Mouse (Mus musculus) brain, embryonic 18.5 days (tissue): ENCODE data around the gene Bcl2l11.

Experiments
- DNase-seq: peaks from one replicate; pipeline ENCODE4 v3.0.0-alpha.2; 2012; ENCODE audit warnings: low read depth, low spot score

Bcl2l11 gene

DNA sequence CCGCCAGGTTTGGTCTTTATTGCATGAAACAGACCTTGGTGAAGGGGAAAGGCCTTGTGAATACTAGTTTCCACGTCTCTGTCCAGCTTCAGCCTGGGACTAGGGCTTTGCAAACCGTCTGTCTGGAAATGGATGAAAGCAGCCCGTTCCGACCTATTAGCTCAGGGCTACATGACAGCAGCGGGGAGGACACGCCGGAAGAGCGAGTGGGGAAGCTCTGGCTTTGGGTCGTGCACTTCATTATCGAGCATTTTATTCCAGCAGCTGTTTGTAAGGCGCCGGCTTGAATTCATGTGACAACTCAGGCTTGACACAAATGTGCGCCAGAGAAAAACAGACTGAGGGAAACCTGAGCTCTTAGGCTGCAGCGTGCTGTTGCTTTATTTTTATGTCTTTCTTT is 13.9 kb downstream of the Bcl2l11 start:
- no peak for DNase-seq

DNA sequence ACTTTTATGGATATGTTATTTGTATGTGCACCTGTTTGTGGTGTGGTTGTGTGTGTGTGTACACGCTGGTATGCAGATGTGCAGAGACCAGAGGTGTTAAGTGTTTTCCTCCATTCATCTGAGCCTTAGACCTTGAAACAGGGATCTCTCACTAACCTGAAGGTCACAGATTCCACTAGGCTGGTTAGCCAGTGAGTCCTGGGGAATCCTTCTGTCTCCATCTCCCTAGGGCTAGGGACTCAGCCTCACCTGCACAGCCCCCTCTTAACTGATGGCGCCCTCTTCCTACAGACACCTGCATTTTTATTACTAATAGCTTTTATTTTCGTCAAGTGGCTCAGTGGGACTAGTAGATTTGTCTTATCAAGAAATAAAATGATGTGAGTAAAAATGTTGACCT is 14.3 kb downstream of the Bcl2l11 start:
- no peak for DNase-seq

DNA sequence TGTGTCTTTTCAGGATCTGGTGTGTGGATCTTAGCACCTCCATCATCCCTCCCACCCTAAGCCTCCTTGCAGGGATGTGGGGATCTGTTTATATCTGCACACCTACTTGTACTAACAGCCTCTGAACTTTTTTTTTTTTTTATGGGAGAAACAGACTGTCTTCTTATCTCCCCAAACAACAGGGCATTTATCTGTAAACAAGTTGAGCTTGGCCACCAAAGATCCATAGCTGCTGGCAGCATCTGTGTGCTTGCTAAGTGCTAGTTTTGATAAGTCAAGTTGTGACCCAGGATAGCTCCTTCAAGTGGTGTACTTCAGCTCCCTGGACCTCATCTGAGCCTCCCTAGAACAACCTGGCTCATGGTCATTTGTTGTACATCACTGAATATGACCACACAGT is 18.2 kb downstream of the Bcl2l11 start:
- DNase-seq: no peak

DNA sequence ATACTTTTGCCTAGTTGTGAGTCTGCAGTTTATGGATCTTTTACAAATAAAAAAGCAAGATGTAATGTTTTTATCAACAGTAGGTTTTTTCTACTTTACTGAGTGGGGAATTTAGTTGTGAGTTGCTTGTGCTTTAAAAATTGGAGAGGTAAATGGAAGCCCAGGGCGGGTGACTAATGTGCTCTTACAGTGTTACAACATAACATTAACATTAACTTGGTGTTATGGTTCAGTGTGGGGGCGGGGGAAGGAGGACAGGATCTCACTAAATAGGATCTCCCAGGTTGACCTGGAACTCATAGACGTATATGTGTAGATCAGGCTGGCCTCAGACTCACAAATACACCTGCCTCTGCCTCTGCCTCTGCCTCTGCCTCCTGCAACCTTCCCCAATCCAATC is 19.6 kb downstream of the Bcl2l11 start:
- DNase-seq: no peak

DNA sequence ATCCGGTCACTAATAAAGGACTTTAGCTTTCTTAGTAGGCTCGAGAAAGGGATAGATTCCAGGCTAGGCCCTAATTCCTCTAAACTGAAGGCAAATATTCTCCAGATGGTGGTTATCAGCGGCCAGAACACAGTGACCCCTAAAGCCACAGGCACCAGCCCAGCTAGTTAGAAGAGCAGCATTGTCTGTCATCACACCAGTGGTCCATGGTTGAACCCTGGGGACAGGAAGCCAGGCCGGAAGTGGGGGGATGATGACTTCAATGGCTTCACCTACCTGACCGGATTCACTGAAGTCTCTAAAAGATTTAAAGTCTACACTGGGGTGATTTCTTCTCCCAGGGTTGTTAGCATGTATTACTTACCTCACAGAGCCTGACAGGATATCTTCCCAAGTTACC is 23.8 kb downstream of the Bcl2l11 start:
- DNase-seq: no peak

DNA sequence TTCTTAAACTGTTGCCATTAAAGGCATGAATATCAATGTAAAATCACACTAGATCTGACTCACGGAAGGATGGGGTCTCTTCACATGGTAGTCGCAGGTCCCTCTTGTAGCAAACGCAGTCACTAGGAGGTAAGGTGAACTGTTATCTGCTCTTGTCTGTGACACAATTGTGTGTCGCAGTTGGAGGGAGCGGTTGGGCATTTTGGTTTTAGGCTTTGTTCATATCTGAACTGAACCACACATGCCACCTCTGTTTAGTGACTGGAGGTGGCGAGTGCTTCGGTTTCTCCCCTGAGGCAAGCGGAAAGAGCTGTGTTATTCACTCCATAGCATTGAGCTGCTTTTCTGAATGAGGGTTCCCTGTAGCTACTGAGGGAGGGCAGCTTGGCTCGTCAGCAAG is 26.4 kb downstream of the Bcl2l11 start:
- no peak for DNase-seq

DNA sequence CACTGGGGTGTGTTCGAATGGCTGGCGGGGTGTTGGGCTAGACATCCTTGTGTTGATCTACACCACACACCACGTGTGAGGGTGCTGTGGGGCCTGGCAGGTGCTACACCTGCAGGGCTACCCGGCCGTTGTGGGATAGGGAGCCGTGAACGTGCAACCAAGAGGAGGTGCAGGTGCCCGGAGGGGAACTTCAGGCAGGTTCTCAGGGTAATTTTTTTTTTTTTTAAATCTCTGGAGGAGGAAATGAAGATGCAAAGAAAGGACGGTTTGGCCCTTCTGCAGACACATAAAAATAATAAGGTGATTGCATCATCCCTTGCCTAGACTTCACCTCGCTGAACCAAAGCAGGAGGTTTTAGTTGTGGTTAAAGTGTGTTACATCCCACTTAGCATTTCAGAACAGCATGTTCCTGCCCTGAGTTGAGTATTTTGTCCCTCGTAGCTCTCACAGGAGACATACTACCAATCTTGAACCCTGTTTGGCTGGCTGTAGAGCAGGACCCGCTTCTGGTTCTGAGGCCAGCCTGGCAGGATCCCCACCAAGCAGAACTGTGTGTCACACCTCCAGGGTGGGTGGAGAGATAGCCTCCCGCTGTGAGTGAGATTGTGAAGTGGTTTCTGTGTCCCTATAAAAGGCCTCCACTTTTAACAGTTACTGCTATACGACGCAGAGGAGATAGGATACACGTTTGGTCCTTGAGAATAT is 27.2 kb downstream of the Bcl2l11 start:
- DNase-seq: no peak

DNA sequence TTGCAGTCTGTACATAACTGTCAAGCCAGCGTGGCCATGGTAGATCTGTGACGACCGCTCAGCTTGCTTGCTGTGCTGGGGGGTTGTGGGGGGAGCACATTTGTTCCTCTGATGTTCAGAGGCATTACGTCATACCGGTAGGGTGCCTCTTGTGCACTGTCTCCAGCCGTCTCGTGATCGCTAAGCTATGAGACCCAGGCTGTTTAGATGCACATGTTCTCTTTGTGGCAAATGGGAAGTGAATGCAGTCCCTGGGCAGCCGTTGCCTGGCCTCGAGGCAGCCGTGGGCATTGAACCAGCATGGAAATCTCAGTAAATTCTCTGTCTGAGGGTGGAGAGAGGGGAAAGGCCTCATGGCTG is 27.7 kb downstream of the Bcl2l11 start:
- DNase-seq: no peak

DNA sequence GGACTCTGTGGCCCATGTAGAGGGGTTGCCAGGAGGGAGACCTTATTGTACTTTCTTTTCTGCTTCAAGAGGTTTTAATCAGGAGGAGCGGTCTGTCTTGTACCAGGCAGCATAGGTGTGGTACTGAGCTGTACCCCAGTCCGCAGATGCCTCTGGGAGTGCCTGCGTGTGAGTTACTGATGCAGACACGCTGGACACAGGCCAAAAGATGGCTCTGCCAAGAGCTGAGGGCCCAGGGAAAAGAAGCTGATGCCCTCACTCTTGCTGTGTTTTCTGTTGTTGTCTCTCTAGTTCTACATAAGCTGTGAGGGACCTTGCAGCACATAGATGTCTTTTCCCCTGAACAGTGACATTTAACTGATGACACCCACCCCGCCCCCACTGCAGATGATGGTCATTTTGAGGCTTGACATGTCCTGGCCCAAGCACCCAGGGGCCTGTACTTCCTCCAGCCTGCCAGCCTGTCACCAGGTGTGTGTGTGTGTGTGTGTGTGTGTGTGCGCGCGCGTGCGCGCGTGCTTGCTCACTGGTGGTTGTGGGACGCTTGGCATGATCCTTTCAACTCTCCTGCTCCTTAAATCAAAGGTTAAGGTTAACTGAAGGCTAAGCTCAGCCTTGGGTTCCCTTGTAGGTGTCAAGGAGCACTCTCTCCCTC is 29.7 kb downstream of the Bcl2l11 start:
- no peak for DNase-seq

DNA sequence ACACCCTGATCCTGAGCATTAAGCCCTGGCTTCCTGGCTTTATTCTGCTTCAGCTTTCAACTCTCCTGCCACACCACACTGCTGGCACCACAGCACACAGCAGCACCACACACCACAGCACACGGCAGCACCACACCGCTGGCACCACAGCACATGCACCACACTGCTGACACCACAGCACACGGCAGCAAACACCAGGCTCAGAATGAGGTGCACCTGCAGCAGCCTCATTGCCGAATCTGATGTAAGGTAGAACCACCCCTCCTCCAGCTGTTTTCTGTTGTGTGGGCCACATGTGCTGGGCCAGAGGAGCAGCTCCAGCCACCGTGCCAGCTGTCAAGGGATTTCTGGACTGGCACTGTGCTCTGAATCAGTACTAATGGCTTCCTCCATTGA is 30.2 kb downstream of the Bcl2l11 start:
- no peak for DNase-seq

DNA sequence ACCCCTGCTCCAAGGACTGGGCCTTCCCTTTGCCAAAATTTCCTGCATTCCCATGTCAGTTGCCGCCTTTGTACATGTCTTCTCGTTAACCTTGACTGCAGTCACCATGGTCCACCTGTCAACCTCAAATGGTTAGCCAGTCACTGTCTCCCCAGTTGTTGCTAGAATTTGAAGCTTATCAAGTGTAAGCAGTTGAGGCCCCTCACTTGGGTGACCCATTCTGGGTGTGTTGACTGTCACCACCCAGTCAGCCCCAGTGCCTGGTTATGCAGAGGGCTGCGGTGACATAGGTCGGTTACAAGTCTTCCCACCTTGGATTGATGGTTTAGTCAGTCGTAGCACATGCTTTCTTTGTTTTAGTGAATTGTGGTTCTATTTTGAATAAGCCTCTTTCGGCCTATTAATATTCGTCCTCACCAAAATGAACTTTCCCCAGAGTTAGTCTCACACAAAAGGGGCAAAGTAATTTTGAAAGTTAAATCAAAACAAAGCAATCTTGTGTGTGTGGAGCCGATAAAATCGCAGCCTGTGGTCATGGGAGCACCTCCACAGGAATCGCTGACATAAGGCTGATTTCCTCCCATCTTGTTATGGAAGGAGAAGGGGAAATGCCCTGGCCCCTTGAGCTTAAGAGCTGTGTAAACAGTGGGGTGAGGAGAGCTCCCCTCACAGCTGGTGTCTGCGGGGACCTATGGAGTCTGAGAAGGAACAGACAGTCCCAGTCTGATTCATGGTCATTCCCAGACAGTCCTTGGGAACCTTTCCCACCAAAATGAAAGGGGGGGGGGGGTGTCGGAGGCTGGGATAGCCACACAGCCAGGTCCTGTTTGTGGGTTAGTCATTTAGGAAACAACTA is 30.9 kb downstream of the Bcl2l11 start:
- DNase-seq: no peak

DNA sequence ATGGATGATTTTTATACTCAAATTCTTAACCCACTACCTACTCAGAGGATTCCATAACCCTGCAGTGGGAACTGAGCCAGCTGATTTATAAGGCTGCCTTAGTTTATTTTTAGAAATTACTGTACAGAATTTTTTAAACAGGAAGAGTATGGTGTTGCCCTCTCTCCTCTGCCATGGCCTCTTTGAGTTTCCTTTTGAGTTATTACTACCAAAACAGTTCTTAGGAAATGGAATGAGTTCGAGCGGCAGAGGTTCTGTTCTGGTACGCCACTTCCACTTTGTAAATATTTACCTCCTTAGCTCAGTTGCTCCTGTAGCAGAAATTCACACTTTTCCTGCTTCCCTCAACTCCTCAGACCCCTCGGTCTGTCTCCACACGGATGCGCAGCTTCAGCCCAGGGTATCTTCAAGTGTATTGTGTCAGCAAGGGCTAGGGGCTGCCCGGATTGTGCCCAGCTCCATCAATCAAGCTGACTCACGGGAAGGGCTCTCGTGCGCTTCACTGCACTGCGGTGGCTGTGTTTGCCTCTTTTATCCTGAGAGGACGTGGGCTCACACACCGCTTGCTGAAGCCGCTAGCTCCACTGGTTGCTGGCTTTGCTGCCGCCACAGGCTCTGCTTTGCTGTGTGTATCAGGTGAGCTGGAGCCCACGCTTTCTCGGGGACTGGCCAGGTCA is 33.0 kb downstream of the Bcl2l11 start:
- DNase-seq: no peak

DNA sequence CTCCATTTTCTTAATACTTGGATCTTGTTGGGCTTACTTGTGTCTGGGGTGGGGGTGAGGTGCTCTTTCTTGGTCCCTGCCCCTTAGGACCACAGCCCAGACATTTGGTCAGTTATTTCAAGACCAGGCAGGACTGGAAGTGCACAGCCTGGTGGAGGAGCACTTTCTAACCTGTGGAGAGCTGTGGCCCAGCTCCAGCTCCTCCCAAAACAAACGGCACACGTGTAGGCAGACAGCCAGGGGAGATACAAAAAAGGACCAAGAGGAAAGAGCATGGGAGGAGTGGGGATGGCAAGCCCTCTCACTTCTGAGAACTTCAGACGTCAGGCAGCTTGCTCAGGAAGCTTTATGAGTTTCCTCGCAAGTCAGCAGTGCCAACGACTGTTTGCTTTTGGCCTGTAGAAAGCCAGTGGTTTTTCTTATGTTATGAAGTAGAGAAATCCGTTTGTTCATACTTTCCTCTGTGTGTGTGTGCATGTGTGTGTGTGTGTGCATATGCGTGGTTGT is 33.8 kb downstream of the Bcl2l11 start:
- DNase-seq: no peak

DNA sequence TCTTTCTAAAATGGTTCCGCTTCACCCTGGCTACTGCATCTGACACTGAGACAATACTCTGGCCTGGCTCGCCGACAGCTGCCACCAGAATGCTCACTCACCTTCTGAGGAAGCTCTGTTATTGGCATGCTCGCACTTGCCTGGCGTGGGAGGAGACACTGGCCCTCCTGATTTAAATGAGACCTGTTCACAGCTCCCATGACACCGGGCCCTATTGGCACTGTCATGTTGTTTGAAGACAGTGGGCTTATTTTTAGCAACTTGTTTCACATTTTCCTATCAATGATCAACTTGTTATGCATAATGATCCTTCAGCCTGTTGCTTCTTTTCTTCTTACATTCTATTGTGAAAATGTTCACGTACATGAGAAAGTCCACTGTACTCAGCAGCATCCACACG is 37.3 kb downstream of the Bcl2l11 start:
- DNase-seq: no peak

DNA sequence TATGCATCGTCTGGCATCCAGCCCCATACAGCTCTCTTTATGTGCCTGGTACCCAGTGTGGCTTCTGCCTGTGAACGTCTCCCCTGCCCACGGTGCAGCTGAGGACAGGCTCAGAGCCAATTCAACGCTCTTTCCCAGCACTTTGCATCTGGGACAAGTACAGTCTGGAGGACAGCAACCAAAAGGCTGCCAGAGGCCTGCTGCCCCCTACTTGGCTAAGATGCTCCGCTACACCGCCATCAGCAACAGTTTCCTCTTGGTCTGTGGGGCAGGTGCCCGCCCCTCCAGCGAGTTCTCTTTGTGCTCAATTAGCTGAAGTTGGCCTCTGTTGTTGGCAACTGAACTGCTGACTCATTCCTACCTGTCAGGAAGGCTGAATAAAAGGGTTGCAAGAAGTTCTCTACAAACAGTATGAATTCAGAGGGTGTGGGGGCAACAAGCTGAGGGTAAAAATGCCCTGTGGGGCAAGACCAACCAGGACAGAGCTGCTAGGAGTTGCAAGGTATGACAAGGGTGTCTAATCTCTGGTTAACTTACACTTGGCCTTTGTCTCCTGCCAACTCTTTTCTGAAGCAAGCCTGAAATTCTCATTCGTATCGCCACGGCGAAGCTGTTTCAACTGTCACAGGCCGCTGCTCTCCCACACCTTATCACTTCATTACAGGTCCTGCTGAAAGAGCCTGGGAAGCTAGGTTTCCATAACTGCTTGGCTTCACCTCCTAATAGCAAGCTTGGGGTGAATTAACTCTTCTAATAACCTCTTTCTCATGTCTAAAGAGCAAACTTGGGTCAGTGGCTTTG is 41.0 kb downstream of the Bcl2l11 start:
- DNase-seq: no peak

DNA sequence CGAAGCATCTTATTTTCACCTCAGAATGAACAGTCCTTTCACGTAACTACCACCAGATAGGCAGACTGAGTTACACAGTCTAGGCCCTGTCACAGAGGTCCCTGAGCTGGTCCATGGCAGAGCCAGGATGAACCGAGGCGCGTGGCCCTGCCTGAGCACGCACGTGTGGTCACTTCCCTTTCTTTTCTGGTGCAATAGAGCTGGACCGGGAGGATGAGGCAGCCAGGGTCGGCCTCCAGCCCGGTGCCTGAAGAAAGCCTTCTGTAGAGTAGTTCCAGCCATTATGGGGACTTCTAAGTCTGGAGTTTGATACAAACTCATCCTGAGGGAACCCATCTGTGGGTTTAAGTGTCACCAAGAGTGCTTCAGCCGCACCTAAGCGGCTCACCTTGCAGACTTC is 42.1 kb downstream of the Bcl2l11 start:
- DNase-seq: no peak

DNA sequence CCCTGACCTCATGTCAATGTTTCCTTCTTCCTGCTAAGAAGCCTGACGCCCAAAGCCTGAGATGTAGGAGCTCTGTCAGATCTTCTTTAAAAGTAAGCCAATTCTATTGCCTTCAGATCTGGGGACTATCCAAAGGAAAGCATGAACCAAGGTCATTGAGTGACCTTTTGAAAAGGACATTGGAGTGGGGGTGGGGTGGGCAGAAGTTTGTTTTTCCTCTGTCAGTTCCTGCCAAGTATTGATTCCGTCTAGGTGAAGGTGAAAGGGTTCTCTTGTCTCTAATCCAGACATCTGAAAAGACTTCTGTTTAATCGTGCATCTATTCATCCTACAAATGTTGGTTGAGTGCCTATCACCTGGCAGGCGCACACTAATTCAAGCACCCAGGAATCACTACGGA is 43.6 kb downstream of the Bcl2l11 start:
- DNase-seq: no peak

DNA sequence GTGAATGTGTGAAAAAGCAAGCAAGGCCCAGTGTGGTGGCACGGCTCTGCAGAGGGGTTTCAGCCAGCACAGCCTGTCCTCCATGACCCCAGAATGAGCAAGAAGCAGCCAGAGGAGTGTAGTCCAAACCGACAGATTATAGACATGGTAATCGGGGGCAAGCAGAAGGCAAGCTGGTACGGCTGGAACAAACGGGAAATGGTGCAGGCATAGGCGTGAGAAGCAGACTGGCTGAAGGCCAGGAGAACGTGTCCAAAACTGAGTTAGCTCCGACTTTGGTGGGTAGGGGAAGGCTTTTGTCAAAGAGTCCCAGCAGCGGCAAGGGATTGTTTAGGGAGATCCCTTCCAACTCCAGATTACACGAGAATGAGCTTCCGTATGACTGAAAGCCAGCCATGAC is 44.1 kb downstream of the Bcl2l11 start:
- no peak for DNase-seq

DNA sequence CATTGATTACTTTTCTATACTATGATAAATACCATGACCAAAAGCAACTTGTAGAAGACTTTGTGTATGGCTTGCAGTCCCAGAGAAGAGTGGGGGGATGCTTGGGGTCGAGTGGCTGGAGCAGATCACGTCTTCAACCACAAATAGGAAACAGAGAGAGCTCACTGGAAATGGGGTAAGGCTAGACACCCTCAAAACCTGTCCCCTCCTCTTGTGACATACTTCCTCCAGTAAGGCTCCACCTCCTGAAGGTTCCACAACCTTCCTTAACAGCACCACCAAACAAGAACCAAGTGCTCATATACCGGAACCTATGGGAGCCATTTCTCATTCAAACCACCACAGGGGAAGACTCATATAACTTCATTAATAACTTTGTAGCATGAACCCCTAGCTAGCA is 44.8 kb downstream of the Bcl2l11 start:
- DNase-seq: no peak

DNA sequence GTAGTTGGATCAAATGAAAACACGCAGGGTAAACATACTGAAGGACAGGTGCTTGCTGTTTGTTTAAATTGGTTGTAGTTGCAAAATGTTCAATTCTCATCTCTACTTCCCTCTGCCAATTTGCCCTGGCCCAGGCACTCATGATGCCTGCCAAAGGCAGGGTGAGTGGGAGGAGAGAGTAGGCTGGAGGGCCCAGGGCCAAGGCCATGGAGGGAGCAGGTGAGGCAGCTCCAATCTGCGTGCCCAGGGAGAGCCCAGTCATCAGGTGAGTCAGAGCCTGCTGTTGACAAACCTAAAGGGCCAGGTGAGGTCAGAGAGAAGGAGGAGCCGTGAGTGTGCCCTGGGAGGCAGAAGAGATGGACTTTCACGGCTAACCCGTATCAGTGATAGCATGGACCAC is 46.4 kb downstream of the Bcl2l11 start:
- no peak for DNase-seq

DNA sequence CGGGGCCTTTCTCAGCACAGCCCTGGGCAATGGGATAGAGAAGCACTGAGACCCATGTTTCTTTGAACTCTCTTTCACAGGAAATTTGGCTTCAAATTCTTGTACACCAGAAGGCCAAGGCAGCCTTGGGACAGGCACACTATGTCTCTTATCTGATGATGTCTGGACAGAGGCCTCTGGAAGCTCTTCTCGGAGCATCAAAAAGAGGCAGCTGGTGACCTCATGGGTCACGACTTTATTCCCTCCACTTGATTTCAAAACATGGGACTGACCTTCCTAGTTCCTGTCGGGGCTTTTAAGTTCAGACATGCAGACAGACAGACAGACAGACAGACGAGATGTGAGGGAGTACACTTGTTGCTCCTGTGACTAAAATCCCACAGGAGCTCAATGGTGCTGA is 48.3 kb downstream of the Bcl2l11 start:
- DNase-seq: no peak
